Mouse (Mus musculus) erythroblast, embryonic 14.5 days (primary cell): ENCODE data around the gene Nr2c1. TPM values are rescaled to one million over a fixed set of nuclear protein-coding genes. Genes with fewer than 3 reads are reported as not detected.

ENCODE experiments used
- H3K27me3 ChIP-seq: 2 replicates; pipeline ENCODE4 v1.6.1; 2012; ENCODE audit warnings: inconsistent platforms; ENCODE audit not compliant: control insufficient read depth
- H3K36me3 ChIP-seq: 2 replicates; pipeline ENCODE4 v1.6.1; 2012; ENCODE audit warnings: mild to moderate bottlenecking, inconsistent platforms; ENCODE audit not compliant: control insufficient read depth
- H3K4me1 ChIP-seq: 2 replicates; pipeline ENCODE4 v1.6.1; 2012; ENCODE audit warnings: inconsistent platforms; ENCODE audit not compliant: control insufficient read depth
- H3K4me3 ChIP-seq: replicated peaks from 2 replicates; pipeline ENCODE3; 2012; ENCODE audit warnings: moderate library complexity, mild to moderate bottlenecking, inconsistent platforms
- H3K9me3 ChIP-seq: 2 replicates; pipeline ENCODE4 v1.6.1; 2012; ENCODE audit warnings: low read length, inconsistent platforms, mixed read lengths; ENCODE audit not compliant: control insufficient read depth
- GATA1 ChIP-seq: IDR thresholded peaks from 2 replicates; pipeline ENCODE4 v1.6.1; 2012; ENCODE audit warnings: low read length, inconsistent platforms, mixed read lengths
- TAL1 ChIP-seq: IDR thresholded peaks from 3 replicates; pipeline ENCODE4 v1.6.1; 2012; ENCODE audit warnings: low read length, inconsistent platforms, mixed read lengths
- polyA plus RNA-seq: library from polyadenylated mRNA; stranded (reverse); fragments of >175 nt; gene quantifications from 2 replicates; pipeline ENCODE4 v1.2.3, GENCODE M21; 2012

The Nr2c1 gene
- polyA plus RNA-seq, 1 experiment, result 0.03 TPM

DNA sequence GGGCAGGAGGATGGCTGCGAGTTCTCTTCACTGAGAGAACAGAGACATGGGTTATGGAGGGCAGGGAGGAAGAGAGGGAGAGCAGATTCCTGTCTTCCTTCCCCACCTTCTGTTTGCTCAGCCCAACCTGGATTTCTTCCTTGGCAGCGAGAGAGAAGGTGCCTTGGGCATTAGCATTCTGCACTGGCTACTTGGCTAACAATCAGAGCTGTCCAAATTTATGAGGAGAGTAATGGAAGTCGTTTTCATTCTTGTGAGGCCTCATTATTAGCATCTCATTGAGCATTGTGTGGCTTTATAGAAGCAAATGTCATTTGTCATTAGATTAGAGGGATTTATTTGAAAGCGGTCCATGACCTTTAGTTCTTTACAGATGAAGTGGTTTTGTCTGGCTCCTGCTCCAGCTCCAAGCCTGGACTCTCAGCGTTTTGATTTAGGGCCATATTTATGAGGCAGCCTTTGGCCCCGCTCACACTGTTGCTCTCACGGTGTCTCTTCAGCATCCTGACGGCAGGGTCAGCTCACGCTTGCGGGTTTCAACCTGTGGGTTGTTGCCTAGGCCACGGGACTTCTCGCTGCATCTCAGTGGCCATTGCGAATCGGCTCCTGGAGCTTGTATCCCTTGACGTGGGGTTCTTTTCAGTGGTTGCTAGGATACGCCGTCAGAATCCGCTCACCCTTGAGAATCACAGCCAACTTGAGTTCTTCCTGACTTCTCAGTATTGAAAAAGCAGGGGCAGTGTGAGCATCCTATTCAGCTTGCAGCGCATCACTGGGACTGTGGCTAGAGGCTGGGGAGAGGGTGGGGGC, 82.6 kb downstream of the Nr2c1 start:
- Histone ChIP-seq H3K4me3 (no peak overlapping the region), H3K36me3 (no peaks in the 10 kb centered on the region)
- TF ChIP-seq GATA1 (no peak), TAL1 (no peak)

DNA sequence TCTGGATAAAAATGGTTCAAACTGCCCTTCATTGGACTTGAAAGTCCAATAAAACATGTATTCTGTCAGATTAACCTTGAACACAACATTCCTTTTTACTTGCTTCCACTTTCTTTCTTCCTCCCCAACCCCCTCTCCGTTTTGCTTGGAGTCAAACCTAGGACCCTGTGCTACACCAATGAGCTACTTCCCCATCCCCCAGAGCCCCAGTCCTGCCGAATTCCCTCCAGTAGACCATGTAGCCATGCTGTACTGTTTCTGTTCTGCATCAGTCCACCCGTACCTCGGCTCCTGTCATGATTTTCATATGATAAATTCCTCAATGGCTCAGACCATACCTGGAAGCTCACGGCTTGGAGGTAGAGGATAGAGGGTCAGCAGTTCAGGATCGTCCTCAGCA, 83.2 kb downstream of the Nr2c1 start:
- Histone ChIP-seq H3K27me3 (peaks cover 8% of the 10 kb centered on the region), H3K9me3 (no peaks in the 10 kb centered on the region), H3K4me3 (no peak overlapping the region), H3K36me3 (no peaks in the 10 kb centered on the region), H3K4me1 (no peaks in the 10 kb centered on the region)
- no peak for TF ChIP-seq GATA1
- TF ChIP-seq TAL1, result no peak

More for the DNA sequence above, 82.6 kb downstream of the Nr2c1 start:
- Histone ChIP-seq H3K9me3 (no peaks in the 10 kb centered on the region), H3K4me1 (no peaks in the 10 kb centered on the region), H3K27me3 (peaks cover 8% of the 10 kb centered on the region)

DNA sequence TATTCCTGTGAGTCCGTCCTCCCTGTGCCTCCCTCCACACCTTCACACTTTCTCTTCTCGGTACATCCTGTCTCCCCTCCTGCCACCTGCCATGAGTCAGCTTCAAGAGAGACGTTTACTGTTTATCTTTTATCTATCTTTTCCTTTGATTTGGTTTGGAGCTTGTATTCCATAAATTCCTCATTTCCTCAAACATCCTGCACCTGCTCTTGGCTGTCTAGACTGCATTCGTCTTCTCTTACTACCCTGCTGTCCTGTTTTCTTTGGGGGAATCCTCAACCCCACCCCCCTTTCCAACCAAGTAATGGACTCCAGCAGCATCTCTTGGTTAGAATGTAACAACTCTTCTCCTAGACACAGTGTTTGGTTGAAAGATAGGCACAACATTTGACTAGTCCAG, 87.4 kb downstream of the Nr2c1 start:
- no peak overlapping the region for H3K4me3 ChIP-seq
- TF ChIP-seq TAL1 (no peak), GATA1 (no peak)
- no peaks in the 10 kb centered on the region for H3K9me3 ChIP-seq
- H3K4me1 ChIP-seq, result no peaks in the 10 kb centered on the region
- H3K36me3 ChIP-seq, result no peaks in the 10 kb centered on the region
- peaks cover 8% of the 10 kb centered on the region for H3K27me3 ChIP-seq

DNA sequence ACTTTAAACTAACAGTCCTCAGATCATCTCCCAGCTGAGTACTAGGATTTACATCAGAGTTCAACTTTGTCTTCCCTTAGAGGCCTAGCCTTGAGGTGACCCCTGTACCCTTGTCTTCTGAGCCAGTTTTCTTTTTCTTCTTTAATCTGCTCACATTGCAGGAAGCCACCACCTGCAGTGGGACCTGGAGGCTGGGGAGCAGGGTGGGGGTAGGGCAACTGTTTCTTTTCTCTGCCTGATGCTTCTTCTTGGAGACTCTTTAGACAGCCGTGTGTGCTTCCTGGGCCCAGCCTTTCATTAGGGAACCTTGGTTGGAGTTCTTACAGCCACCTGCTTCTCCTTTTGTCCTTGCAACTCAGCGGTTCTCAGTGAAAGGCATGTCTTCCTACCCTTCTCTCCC, 93.5 kb downstream of the Nr2c1 start:
- Histone ChIP-seq H3K4me3 (no peak overlapping the region), H3K36me3 (no peaks in the 10 kb centered on the region), H3K4me1 (no peaks in the 10 kb centered on the region), H3K9me3 (no peaks in the 10 kb centered on the region), H3K27me3 (no peaks in the 10 kb centered on the region)
- TF ChIP-seq GATA1 (no peak), TAL1 (no peak)

Other genes with a start within 250 kb of the Nr2c1 start
- gene Vezt, start 112.2 kb upstream of the Nr2c1 start, polyA plus RNA-seq, result 0.73 and 0.83 TPM in 2 replicates
- 0.04 TPM in 2 replicates for gene Fgd6, start 112.0 kb upstream of the Nr2c1 start, polyA plus RNA-seq
- 39.3 and 95.9 TPM in 2 replicates for gene Ndufa12, start 50.7 kb downstream of the Nr2c1 start, polyA plus RNA-seq
- not detected in 2 replicates for gene Gm4792, start 150.7 kb downstream of the Nr2c1 start, polyA plus RNA-seq
- 0.01 and 0.05 TPM in 2 replicates for gene Tmcc3, start 163.9 kb downstream of the Nr2c1 start, polyA plus RNA-seq